Mouse (Mus musculus) limb, embryonic 10.5 days (tissue): ENCODE measurements at regions not wholly inside any gene's neighbourhood (a gene's known extent, or its start where the extent isn't known, plus 50 kb on each side); places are given as distances from the start of the nearest gene placed in this dataset.

Experiments
- DNase-seq: peaks from one replicate; pipeline ENCODE4 v3.0.0-alpha.2; 2017; ENCODE audit warnings: low spot score
- H3K27ac ChIP-seq: fragments of 300-500 bp; sonication (generic); 2 replicates; pipeline ENCODE4 v1.5.1; 2016; ENCODE audit warnings: mild to moderate bottlenecking
- H3K27me3 ChIP-seq: fragments of 300-500 bp; sonication (generic); 2 replicates; pipeline ENCODE4 v1.6.1; 2016; ENCODE audit warnings: low read depth, mild to moderate bottlenecking; ENCODE audit not compliant: poor library complexity, severe bottlenecking
- H3K36me3 ChIP-seq: fragments of 300-500 bp; sonication (generic); 2 replicates; pipeline ENCODE4 v1.6.1; 2016; ENCODE audit warnings: mild to moderate bottlenecking, moderate library complexity
- H3K4me1 ChIP-seq: fragments of 300-500 bp; sonication (generic); 2 replicates; pipeline ENCODE4 v1.6.1; 2016
- H3K4me3 ChIP-seq: fragments of 300-500 bp; sonication (generic); 2 replicates; pipeline ENCODE4 v1.5.1; 2016; ENCODE audit warnings: mild to moderate bottlenecking, moderate library complexity
- H3K9me3 ChIP-seq: fragments of 300-500 bp; sonication (generic); replicated peaks from 2 replicates; pipeline ENCODE4 v1.6.1; 2016; ENCODE audit warnings: mild to moderate bottlenecking
- WGBS: fragments of 180-500 bp; shearing (Covaris S2); methylation state at CpG from one replicate; pipeline ENCODE4 v1.1.7; 2016; 5-methylcytosine and 5-hydroxymethylcytosine counted together

DNA sequence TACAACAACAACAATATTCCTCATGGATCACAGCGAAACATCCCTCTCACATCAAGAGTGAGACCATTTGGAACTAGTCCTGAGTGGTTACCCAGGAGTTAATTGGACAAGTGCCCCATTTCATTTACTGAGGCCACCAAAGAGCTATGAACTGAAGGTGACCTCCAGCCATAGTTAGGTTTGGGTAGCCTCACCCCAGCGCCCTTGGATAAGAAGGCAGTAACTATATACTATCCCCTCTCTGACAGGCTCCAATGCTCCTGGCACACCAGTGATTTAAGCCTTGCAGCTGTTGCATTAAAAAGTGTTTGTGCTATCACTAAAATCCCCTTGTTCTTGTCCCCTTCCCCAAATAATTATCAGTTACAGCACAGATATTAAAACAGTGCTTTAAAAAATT, 836.8 kb downstream of the Poteg start:
- WGBS = 56% methylated on average over 2 of the region's 2 CpGs
- H3K27ac ChIP-seq = no peak overlapping the region
- no peaks in the 10 kb centered on the region for H3K36me3 ChIP-seq
- H3K4me1 ChIP-seq = no peaks in the 10 kb centered on the region
- no peak overlapping the region for H3K4me3 ChIP-seq
- DNase-seq = no peak
- H3K9me3 ChIP-seq = no peaks in the 10 kb centered on the region
- no peaks in the 10 kb centered on the region for H3K27me3 ChIP-seq

DNA sequence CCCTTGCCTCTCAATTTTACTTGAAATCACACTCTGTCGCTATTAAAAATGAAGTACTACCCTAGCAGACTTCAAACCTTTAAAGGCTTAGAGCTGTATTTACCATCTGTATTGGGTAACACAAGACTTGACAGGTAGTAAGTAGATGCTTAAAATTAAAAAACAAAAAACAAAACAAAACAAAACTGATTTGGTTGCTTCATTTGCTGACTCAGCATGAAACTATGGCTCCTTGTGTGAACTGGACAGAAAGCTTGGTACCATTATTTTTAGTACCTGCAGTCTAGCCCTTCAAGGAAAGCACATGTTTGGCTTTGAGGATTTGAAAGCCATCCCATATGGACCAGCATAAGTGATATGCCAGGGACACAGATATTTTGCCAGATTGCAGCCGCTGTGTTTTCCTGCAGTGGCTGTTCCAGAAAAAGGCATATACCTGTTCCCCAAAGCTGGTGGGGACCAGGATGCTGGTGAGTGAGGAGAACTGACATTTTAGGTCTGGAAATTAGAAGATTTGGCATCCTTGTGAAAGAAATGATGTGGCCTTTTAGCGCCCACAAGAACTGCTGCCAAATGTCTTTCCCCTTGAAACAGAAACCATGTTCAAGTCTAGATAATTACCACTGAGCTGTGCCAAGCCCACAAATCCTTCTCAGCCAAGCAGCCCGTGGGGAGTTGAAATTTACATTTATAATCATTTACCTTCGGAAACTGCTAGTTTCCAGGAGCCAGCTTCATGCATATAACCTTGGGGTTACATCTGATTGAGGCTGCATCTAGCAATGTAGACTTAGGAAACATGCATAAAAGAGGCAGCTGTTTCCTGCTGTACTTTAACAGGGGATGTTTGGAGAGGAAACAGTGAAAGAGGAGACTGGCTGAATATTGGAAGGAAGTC, 851.7 kb downstream of the Poteg start:
- H3K27me3 ChIP-seq = no peaks in the 10 kb centered on the region
- WGBS = 80% methylated on average over 5 of the region's 5 CpGs
- no peak overlapping the region for H3K27ac ChIP-seq
- H3K4me3 ChIP-seq = no peak overlapping the region
- no peaks in the 10 kb centered on the region for H3K9me3 ChIP-seq
- peaks cover 4% of the 10 kb centered on the region; the same call in 1 of the 2 replicates for H3K4me1 ChIP-seq
- H3K36me3 ChIP-seq = no peaks in the 10 kb centered on the region
- no peak for DNase-seq

- Histone ChIP-seq H3K27ac (no peak overlapping the region), H3K9me3 (no peaks in the 10 kb centered on the region), H3K4me3 (no peak overlapping the region), H3K36me3 (no peaks in the 10 kb centered on the region), H3K27me3 (no peaks in the 10 kb centered on the region), H3K4me1 (no peaks in the 10 kb centered on the region)
- no peak for DNase-seq
- 67% methylated on average over 1 of the region's 1 CpGs for whole genome bisulfite sequencing
Observed at GRCm38 (mm10) chr8:28317081-28317480, 869.6 kb downstream of the Poteg start.

DNA sequence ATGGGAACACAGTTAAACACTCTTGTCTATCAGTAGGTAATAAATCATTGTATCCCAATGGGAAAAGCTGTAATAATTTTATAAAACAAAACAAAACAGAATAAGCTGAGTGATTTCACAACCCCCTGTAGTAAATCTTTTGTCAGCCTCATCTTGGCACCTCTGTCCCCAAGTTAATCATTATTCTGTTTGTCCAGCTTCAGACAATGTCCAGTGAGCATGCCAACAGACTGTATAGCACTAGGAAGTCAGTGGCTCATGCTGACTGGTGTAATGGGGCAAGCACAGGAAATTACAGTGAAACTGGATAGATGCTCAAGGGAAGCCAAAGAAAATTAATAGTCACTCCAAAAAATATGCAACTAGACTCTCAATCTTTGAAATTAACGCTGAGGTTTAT, 885.9 kb downstream of the Poteg start:
- DNase-seq = no peak
- Histone ChIP-seq H3K36me3 (no peaks in the 10 kb centered on the region), H3K9me3 (no peaks in the 10 kb centered on the region), H3K27me3 (no peaks in the 10 kb centered on the region), H3K4me1 (peaks cover 8% of the 10 kb centered on the region; the same call in 1 of the 2 replicates), H3K4me3 (no peak overlapping the region), H3K27ac (no peak overlapping the region)
- WGBS = 95% methylated on average over 1 of the region's 1 CpGs

- no peak for DNase-seq
- Histone ChIP-seq H3K27ac (no peak overlapping the region), H3K4me1 (peaks cover 8% of the 10 kb centered on the region; the same call in 1 of the 2 replicates), H3K4me3 (no peak overlapping the region), H3K36me3 (no peaks in the 10 kb centered on the region), H3K27me3 (no peaks in the 10 kb centered on the region), H3K9me3 (no peaks in the 10 kb centered on the region)
- 87% methylated on average over 4 of the region's 4 CpGs for WGBS
Observed at GRCm38 (mm10) chr8:28337484-28337883, 890.0 kb downstream of the Poteg start.

- H3K27ac ChIP-seq = no peak overlapping the region
- peaks cover 8% of the 10 kb centered on the region for H3K4me1 ChIP-seq
- no peaks in the 10 kb centered on the region for H3K27me3 ChIP-seq
- H3K36me3 ChIP-seq = no peaks in the 10 kb centered on the region
- no peaks in the 10 kb centered on the region for H3K9me3 ChIP-seq
- H3K4me3 ChIP-seq = no peak overlapping the region
- DNase-seq = no peak
- WGBS = 93% methylated on average over 11 of the region's 11 CpGs
Observed at GRCm38 (mm10) chr8:28341236-28341635, 893.8 kb downstream of the Poteg start.

- H3K4me3 ChIP-seq = no peak overlapping the region
- DNase-seq = no peak
Observed at GRCm38 (mm10) chr8:28366470-28366869, 919.0 kb downstream of the Poteg start.

DNA sequence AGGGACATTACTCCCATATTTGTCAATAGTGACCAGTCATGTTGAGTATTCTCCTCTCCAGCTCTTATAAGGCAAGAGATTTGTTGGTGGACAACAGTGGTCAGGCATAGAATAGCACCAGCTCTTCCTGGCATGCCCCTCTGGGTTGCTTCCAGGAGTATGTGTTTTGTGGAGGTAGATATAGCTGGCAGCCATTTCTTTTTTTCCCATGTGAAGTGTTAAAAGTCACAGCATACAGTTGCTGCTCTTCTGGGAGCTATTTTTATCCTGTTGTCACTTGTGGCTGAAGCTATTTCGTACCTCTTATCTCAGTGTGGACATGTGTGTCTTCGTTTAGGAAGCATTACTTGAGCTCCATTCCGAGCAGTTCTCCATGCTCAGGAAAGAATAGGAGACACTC, 919.9 kb downstream of the Poteg start:
- 88% methylated on average over 3 of the region's 3 CpGs for WGBS
- Histone ChIP-seq H3K9me3 (no peaks in the 10 kb centered on the region), H3K4me1 (no peaks in the 10 kb centered on the region), H3K27ac (no peak overlapping the region), H3K36me3 (no peaks in the 10 kb centered on the region), H3K4me3 (no peak overlapping the region), H3K27me3 (no peaks in the 10 kb centered on the region)
- DNase-seq = no peak

More at GRCm38 (mm10) chr8:28366470-28366869, 919.0 kb downstream of the Poteg start:
- no peak overlapping the region for H3K27ac ChIP-seq
- no peaks in the 10 kb centered on the region for H3K9me3 ChIP-seq
- H3K4me1 ChIP-seq = no peaks in the 10 kb centered on the region
- H3K36me3 ChIP-seq = no peaks in the 10 kb centered on the region
- no peaks in the 10 kb centered on the region for H3K27me3 ChIP-seq

- H3K4me1 ChIP-seq = no peaks in the 10 kb centered on the region
- H3K4me3 ChIP-seq = no peak overlapping the region
- H3K9me3 ChIP-seq = no peaks in the 10 kb centered on the region
- no peaks in the 10 kb centered on the region for H3K36me3 ChIP-seq
- no peak overlapping the region for H3K27ac ChIP-seq
- DNase-seq = no peak
- 81% methylated on average over 1 of the region's 1 CpGs for WGBS
- H3K27me3 ChIP-seq = no peaks in the 10 kb centered on the region
Observed at GRCm38 (mm10) chr8:28371752-28372151, 924.3 kb downstream of the Poteg start.

DNA sequence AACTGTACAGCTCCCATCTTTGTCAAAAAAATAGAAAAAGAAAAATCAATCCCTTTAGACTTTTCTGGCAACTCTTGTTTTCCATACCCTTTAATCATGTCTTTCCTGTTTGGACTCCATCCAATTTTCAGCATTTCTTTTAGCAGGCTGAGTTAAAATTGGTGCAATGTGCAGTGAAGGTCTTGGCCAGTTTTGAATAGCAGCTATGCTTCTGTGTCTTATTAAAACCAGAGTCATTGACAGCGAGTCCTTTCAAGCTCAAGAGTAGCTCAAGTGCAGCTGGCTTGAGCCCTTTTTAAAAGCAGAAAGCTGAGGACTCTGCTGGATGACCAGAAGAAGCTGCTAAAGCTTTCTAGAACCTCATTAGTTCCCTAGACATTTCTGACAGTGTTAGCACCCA, 952.7 kb downstream of the Poteg start:
- Histone ChIP-seq H3K27ac (no peak overlapping the region), H3K27me3 (no peaks in the 10 kb centered on the region), H3K4me1 (no peaks in the 10 kb centered on the region), H3K9me3 (no peaks in the 10 kb centered on the region), H3K4me3 (no peak overlapping the region), H3K36me3 (no peaks in the 10 kb centered on the region)
- 70% methylated on average over 1 of the region's 1 CpGs for WGBS
- no peak for DNase-seq

DNA sequence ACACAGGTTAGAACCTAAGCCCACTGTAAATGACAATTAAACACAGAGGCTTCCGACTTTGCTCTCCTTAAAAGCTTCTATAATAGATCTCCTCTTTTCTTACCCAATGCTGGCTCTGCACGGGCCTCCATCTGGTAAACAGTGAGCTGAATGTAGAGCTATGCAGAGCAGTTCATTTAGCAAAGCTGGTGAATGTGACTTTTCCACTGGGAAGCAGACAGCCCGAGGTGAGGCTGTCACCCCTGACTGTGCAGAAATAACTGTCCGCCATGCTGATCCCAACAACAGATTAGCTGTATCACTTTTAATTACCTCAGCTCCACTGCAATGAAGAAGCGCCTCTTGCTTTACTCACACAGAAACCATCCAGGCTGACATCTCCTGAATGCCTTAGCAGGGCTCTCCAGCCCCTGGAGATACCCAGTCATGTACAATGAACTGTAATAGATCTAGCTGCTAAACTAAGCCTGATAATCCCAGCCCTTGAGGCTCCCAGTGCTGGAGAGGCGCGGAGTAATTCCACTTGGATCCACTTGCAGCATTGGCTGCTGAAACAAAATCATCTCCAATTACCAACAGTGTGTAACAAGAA, 980.2 kb downstream of the Poteg start:
- Histone ChIP-seq H3K9me3 (no peaks in the 10 kb centered on the region), H3K27me3 (no peaks in the 10 kb centered on the region), H3K4me3 (no peak overlapping the region), H3K36me3 (no peaks in the 10 kb centered on the region), H3K4me1 (no peaks in the 10 kb centered on the region), H3K27ac (no peak overlapping the region)
- WGBS = 82% methylated on average over 7 of the region's 7 CpGs
- DNase-seq = no peak

DNA sequence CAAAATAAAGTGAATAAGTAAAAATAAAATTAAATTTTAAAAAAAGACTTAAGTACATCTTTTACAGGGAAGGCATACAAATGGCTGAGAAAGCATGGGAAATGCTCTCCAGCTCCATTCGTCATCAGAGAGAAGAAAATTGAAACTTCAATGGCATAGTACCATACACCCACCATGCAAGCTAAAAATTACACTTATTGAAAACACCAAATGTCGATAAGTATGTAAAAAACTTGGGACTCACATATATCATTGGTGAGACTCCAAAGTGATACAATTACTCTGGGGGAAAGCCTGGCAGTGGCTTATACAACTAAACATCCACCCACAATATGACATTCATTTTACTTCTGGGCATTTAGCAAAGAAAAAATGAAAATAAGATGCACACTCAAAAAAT, 1025.7 kb downstream of the Poteg start:
- no peaks in the 10 kb centered on the region for H3K9me3 ChIP-seq
- DNase-seq = no peak
- H3K27me3 ChIP-seq = no peaks in the 10 kb centered on the region
- H3K27ac ChIP-seq = no peak overlapping the region
- no peaks in the 10 kb centered on the region for H3K4me1 ChIP-seq
- H3K36me3 ChIP-seq = no peaks in the 10 kb centered on the region
- no peak overlapping the region for H3K4me3 ChIP-seq
- WGBS = 83% methylated on average over 2 of the region's 2 CpGs

DNA sequence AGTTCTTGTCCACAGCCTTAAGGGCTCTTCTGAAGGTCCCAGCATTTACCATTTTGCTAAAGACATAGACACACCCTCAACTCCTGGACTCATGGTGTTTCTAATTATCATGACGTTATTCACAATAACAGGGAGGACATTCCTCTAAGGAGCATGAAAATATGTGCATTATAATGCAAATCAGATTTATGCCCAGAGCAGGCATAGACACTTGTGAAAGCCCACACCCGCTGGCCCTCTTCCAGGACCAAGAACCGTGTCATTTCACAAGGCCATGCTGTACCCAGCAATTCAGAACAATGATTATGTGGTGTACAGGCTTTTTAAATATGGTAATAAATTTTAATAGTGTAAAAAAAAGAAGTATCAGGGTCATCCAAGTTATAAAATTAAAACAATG, 1040.4 kb downstream of the Poteg start:
- Histone ChIP-seq H3K4me3 (no peak overlapping the region), H3K27me3 (no peaks in the 10 kb centered on the region), H3K36me3 (no peaks in the 10 kb centered on the region), H3K4me1 (no peaks in the 10 kb centered on the region), H3K27ac (no peak overlapping the region), H3K9me3 (no peaks in the 10 kb centered on the region)
- WGBS = 90% methylated on average over 3 of the region's 3 CpGs
- DNase-seq = no peak
